ENCODE assay signal across 22 mouse cellular contexts in the genomic region with DNA sequence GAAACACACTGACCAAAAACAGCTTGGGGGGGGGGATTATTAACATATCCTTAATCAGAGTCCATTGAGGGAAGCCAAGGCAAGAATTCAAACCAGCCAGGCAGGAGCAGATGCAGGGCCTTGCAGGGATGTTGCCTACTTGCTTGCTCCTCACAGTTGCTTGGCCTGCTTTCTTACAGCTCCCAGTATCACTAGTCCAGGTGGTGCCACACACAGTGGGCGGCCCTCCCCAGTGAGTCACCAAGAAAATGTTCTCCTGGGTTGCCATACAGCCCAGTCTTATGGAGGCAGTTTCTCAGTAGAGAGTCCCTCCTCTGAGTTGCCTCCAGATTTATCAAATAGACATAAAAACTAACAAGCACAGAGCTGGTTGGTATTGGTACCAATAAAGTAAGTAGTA. TPM values are rescaled to one million over a fixed set of nuclear protein-coding genes. Genes with fewer than 3 reads are reported as not detected.
DNase-seq lines count a peak whose midpoint lies in the region; ATAC-seq lines count a peak whose summit lies in the region.
"Had no signal": no experiment of that assay in that cellular context is flagged by ENCODE, and none has a peak within 500 bp of the region (broad histone marks: within the 10 kb centered on the region; RNA-seq: fewer than 3 reads in every experiment).

No protein-coding gene starts in this region.

- WGBS in hindbrain, embryonic 16.5 days: 100% methylated on average over 1 of the region's 1 CpGs
- WGBS in hindbrain, embryonic 12.5 days: 90% methylated on average over 1 of the region's 1 CpGs
- 83% methylated on average over 1 of the region's 1 CpGs for WGBS in liver, embryonic 12.5 days (ENCODE audit: insufficient replicate concordance)

- ATAC-seq in hindbrain, embryonic 16.5 days: peak; percentile 24; the same call in 1 of the 2 replicates
- ATAC-seq in hindbrain, embryonic 12.5 days (ENCODE audit: low FRiP score): no peak
- ATAC-seq in liver, embryonic 12.5 days: no peak
- ATAC-seq: forebrain, embryonic 15.5 days; hindbrain, postnatal 0 days; intestine, embryonic 16.5 days; midbrain, embryonic 13.5 days had no signal

- no peak overlapping the region for H3K9ac ChIP-seq in hindbrain, embryonic 16.5 days (ENCODE audit: low read depth, low read length)
- no peak overlapping the region for H3K9ac ChIP-seq in hindbrain, embryonic 12.5 days
- H3K9ac ChIP-seq in liver, embryonic 12.5 days: no peak overlapping the region
- H3K9ac ChIP-seq: forebrain, embryonic 15.5 days; kidney, embryonic 15.5 days; liver, embryonic 14.5 days; lung, embryonic 14.5 days; midbrain, embryonic 13.5 days had no signal

- H3K27me3 ChIP-seq in hindbrain, embryonic 16.5 days (replicated peaks; ENCODE audit: control insufficient read depth, insufficient read depth, low read length): no peaks in the 10 kb centered on the region
- no peaks in the 10 kb centered on the region for H3K27me3 ChIP-seq in hindbrain, embryonic 12.5 days
- H3K27me3 ChIP-seq in liver, embryonic 12.5 days (replicated peaks): no peaks in the 10 kb centered on the region
- H3K27me3 ChIP-seq: forebrain, embryonic 15.5 days; kidney, embryonic 15.5 days; midbrain, embryonic 13.5 days had no signal

- no peaks in the 10 kb centered on the region for H3K9me3 ChIP-seq in hindbrain, embryonic 16.5 days (ENCODE audit: control insufficient read depth, low read length)
- H3K9me3 ChIP-seq in hindbrain, embryonic 12.5 days (replicated peaks): no peaks in the 10 kb centered on the region
- H3K9me3 ChIP-seq in liver, embryonic 12.5 days (replicated peaks): no peaks in the 10 kb centered on the region
- H3K9me3 ChIP-seq: embryonic facial prominence, embryonic 10.5 days; forebrain, embryonic 15.5 days; kidney, embryonic 15.5 days; midbrain, embryonic 13.5 days had no signal

- peaks cover 21% of the 10 kb centered on the region for H3K36me3 ChIP-seq in hindbrain, embryonic 16.5 days (ENCODE audit: control insufficient read depth, insufficient read depth, low read length)
- H3K36me3 ChIP-seq in hindbrain, embryonic 12.5 days: peaks cover 48% of the 10 kb centered on the region
- peaks cover 21% of the 10 kb centered on the region; the same call in 1 of the 2 replicates for H3K36me3 ChIP-seq in liver, embryonic 12.5 days

- H3K4me3 ChIP-seq in hindbrain, embryonic 16.5 days (ENCODE audit: low read length): no peak overlapping the region
- no peak overlapping the region for H3K4me3 ChIP-seq in hindbrain, embryonic 12.5 days
- H3K4me3 ChIP-seq in liver, embryonic 12.5 days: no peak overlapping the region
- H3K4me3 ChIP-seq: embryonic facial prominence, embryonic 10.5 days; forebrain, embryonic 15.5 days; kidney, embryonic 15.5 days; midbrain, embryonic 13.5 days had no signal

- no peak overlapping the region for H3K4me2 ChIP-seq in hindbrain, embryonic 16.5 days (ENCODE audit: low read length)
- no peak overlapping the region for H3K4me2 ChIP-seq in hindbrain, embryonic 12.5 days (replicated peaks)
- no peak overlapping the region for H3K4me2 ChIP-seq in liver, embryonic 12.5 days
- H3K4me2 ChIP-seq: forebrain, embryonic 15.5 days; heart, embryonic 11.5 days; kidney, embryonic 15.5 days; lung, embryonic 14.5 days; midbrain, embryonic 13.5 days had no signal

- intact Hi-C loops in left cerebral cortex, postnatal 14 days (cut with DNase I): no loop called here
- intact Hi-C loops in left cerebral cortex, postnatal 10 days (cut with DNase I): no loop called here

- peak; percentile 37 to 52 for DNase-seq in left cerebral cortex, postnatal 14 days (ENCODE audit: low spot score in 2 of 2)
- no peak for DNase-seq in left cerebral cortex, postnatal 10 days (ENCODE audit: extremely low spot score in 1 of 2, low spot score in 2 of 2)
- peak; percentile 25 to 62 for DNase-seq in frontal cortex, adult 2 months (ENCODE audit: extremely low spot score in 1 of 2, low spot score in 1 of 2)
- peak; percentile 38 for DNase-seq in right cerebral cortex, postnatal 14 days
- DNase-seq in gastrocnemius, postnatal 4 days (ENCODE audit: low spot score in 2 of 2): no peak
- DNase-seq: adrenal gland, postnatal 25 days; cerebellum, adult 11 months; cerebellum, postnatal 10 days; kidney, postnatal 36 days; lung, embryonic 14.5 days; thymus, postnatal 14 days had no signal

- no peaks in the 10 kb centered on the region for H3K4me1 ChIP-seq in hindbrain, embryonic 16.5 days (ENCODE audit: control insufficient read depth, insufficient read depth, low read depth, low read length)
- H3K4me1 ChIP-seq in hindbrain, embryonic 12.5 days: no peaks in the 10 kb centered on the region
- H3K4me1 ChIP-seq in liver, embryonic 12.5 days: no peaks in the 10 kb centered on the region
- H3K4me1 ChIP-seq: embryonic facial prominence, embryonic 10.5 days; forebrain, embryonic 15.5 days; kidney, embryonic 15.5 days; midbrain, embryonic 13.5 days had no signal

- no peak overlapping the region for H3K27ac ChIP-seq in hindbrain, embryonic 16.5 days (ENCODE audit: low read depth, low read length)
- no peak overlapping the region for H3K27ac ChIP-seq in hindbrain, embryonic 12.5 days
- H3K27ac ChIP-seq in liver, embryonic 12.5 days: no peak overlapping the region
- H3K27ac ChIP-seq: embryonic facial prominence, embryonic 10.5 days; forebrain, embryonic 15.5 days; hindbrain, postnatal 0 days; kidney, embryonic 15.5 days; liver, embryonic 14.5 days; midbrain, embryonic 13.5 days had no signal

RNA-seq across cellular contexts. Expression of a gene that starts 49.3 kb away (rescaled TPM):
- 247 and 253 TPM in 2 replicates for polyA plus RNA-seq in hindbrain, embryonic 16.5 days (2015; fragmentation: Nextera tagmentation; extraction: Ambion mirVana)
- polyA plus RNA-seq in hindbrain, embryonic 12.5 days (2016; fragmentation: Nextera tagmentation; extraction: Ambion mirVana): 229 and 258 TPM in 2 replicates
- 100 to 1,000 TPM; 190 to 191 TPM for total RNA-seq in left cerebral cortex, postnatal 14 days (2021)
- 100 to 1,000 TPM; 217 to 229 TPM for total RNA-seq in left cerebral cortex, postnatal 10 days (2021)
- 104 and 113 TPM in 2 replicates for polyA plus RNA-seq in frontal cortex, adult 2 months (2012; rRNA removed)
- 10 to 100 TPM; 13.8 to 14.5 TPM for total RNA-seq in gastrocnemius, postnatal 4 days (2021)
- polyA plus RNA-seq in liver, embryonic 12.5 days (2016; fragmentation: Nextera tagmentation; extraction: Ambion mirVana): 7.5 and 7.9 TPM in 2 replicates

RNA-seq across cellular contexts. Expression of a gene that starts 59.9 kb away (rescaled TPM):
- polyA plus RNA-seq in hindbrain, embryonic 16.5 days (2015; fragmentation: Nextera tagmentation; extraction: Ambion mirVana): 47.6 and 48.3 TPM in 2 replicates
- polyA plus RNA-seq in hindbrain, embryonic 12.5 days (2016; fragmentation: Nextera tagmentation; extraction: Ambion mirVana): 60.9 and 62.7 TPM in 2 replicates
- 10 to 100 TPM; 24.8 to 25.6 TPM for total RNA-seq in left cerebral cortex, postnatal 14 days (2021)
- 10 to 100 TPM; 24.6 to 28.0 TPM for total RNA-seq in left cerebral cortex, postnatal 10 days (2021)
- 28.7 and 29.9 TPM in 2 replicates for polyA plus RNA-seq in frontal cortex, adult 2 months (2012; rRNA removed)
- total RNA-seq in gastrocnemius, postnatal 4 days (2021): 10 to 100 TPM; 34.1 to 35.1 TPM
- polyA plus RNA-seq in liver, embryonic 12.5 days (2016; fragmentation: Nextera tagmentation; extraction: Ambion mirVana): 51.3 and 52.3 TPM in 2 replicates

Comparison
In these comparisons a context has a peak if more than half of its experiments do, and no peak if none do; other contexts are left out.
1. DNase-seq: peak in left cerebral cortex, postnatal 14 days (2 of 2), frontal cortex, adult 2 months (2 of 2) and right cerebral cortex, postnatal 14 days (single experiment); none in left cerebral cortex, postnatal 10 days (0 of 2) and gastrocnemius, postnatal 4 days (0 of 2).
2. RNA of a gene that starts 49.3 kb away (polyA plus RNA-seq): 247 to 253 TPM in hindbrain, embryonic 16.5 days, 229 to 258 TPM in hindbrain, embryonic 12.5 days and 104 to 113 TPM in frontal cortex, adult 2 months; 7.5 to 7.9 TPM in liver, embryonic 12.5 days; every median in the first group is over 10 times any median in the second.